Mouse (Mus musculus) ES-CJ7 (cell line): ENCODE results near the gene 9930111J21Rik2.
A peak's percentile ranks its signal among the peaks of the same experiment; 100 is the strongest.
"Not testable (repeated sequence)": the region's sequence is repeated elsewhere in the genome, so short reads cannot be mapped to it uniquely, and the experiment has no call there.

ENCODE experiments used
- DNase-seq: peaks from one replicate; pipeline ENCODE4 v3.0.0; 2011; ENCODE audit warnings: low read depth, low spot score

The 9930111J21Rik2 gene

GRCm38 (mm10) chr11:49077012-49077411, 26.0 kb upstream of the 9930111J21Rik2 start:
- no peak for DNase-seq

- not testable (repeated sequence) for DNase-seq
These were observed 25.1 kb upstream of the 9930111J21Rik2 start, which contains the start of gene Ifi47 for GRCm38 (mm10) chr11:49076001-49076757. Gene Ifi47, plus strand, starts transcription at chr11:49076587.

GRCm38 (mm10) chr11:49068358-49068757, 17.3 kb upstream of the 9930111J21Rik2 start:
- DNase-seq = no peak

DNA sequence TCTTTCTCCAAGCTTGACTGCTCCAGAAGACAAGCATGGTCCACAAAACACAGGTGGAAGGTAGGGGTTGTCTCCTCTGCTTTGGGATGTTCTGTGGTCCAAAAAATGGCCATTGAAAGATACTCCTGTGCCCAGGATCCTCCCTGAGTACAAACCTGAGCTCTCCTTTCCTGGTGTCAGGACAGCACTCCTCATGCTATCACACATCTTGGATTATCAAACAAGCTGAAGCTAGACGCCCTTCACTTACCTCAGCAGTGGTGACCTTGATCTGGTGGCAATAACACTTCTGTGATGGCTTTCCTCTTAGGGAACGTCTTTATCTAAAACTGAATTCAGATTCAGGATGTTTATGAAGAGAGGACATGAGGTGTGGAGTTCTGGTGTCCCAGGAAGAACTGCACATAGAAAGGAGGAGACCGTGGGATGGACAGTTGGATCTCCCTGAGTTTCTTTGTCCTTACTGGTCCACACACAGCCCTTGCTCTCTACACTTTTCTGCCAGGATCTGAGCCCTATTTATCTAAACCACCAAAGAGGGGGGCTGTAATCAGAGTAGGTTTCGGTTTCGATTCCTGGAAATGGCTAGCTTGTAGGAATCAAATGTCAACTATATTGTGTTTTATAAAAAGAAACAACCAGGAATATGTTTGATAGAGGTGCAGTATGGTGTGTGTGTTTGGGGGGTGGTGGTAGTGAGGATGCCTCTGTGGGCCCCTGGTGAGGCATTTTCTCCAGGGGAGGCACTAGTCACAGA, 12.8 kb upstream of the 9930111J21Rik2 start, which contains the start of gene Tgtp2:
Gene Tgtp2 (minus strand): TSS at position 494 of the 757 bp plus-strand sequence.
- not testable (repeated sequence) for DNase-seq

DNA sequence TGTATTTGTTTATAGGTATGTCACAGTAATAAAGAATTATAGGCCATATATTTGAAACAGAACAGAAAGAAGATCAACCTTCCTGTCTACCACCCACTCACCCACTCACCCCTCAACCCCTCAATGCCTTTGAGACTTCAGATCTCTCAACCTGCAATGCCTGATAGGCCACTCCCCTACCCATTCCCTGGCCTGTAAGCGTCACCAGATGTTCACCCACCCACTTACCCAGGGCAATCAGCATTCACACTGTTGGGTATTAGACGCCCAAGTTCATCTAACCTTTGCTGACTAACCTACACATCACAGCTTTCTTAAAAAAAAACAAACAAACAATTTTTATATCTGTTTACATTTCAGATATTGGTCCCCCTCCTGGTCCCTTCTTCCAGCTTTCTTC, 10.8 kb upstream of the 9930111J21Rik2 start:
- DNase-seq = not testable (repeated sequence)

GRCm38 (mm10) chr11:49060061-49060460, 9.0 kb upstream of the 9930111J21Rik2 start:
- DNase-seq = not testable (repeated sequence)

DNA sequence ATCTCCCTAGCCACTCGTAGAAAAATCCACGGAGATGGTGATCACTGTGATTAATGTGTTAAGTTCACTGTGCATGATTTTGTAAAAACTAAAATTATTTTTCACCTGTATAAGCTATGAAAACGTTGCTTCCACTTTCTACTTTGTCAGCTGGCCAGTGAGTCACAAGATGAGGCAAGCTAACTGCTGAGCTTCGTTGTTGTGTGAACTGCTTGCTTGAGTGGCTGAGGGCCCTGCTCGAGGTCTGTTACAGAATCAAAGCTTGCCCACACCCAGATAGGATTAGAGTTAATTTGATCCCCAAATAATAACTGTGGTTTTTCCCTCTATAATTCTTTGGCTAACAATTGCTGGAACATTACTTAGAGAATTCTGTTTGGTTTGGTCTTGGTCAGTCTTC, 852 bp upstream of the 9930111J21Rik2 start:
- not testable (repeated sequence) for DNase-seq

DNA sequence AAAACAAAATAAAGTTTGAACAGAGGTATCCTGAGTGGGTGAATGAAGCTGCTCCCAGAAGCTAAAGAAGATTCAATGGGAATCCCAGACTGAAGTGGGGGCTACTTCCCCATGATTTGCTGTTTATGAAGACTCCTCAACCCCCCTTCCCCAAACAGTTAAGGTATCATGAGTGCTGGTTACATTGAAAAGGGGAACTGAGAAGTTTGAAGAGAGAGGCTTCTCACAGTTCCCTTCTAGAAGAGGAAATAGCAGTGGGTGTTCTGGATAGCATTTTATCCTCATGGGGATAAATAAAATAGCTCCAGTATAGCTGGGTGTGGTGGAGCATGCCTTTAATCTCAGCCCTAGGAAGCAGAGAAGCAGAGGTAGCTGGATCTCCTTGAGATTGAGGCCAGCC, 978 bp downstream of the 9930111J21Rik2 start:
- not testable (repeated sequence) for DNase-seq

- not testable (repeated sequence) for DNase-seq
These were observed 39.0 kb downstream of the 9930111J21Rik2 start for GRCm38 (mm10) chr11:49012074-49012473.

GRCm38 (mm10) chr11:49006785-49007184, 44.3 kb downstream of the 9930111J21Rik2 start:
- not testable (repeated sequence) for DNase-seq

DNA sequence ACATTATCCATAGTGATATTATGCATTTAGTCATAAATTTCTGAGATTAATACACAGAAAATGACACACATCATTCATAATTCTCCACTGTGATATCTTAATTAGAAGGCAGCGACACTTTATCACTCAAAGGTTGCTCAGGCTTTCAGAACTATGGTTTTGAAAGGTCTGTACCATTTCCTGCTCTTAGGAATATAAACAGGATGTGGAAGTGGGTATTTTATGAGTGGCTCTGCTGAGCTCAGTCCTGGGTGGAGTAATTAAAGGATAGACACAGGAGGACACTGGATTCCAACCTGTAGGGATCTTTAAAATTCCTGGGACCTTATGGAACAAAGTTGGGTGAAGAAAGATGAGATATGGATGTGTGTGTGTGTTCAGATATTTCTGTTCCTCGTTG, 44.7 kb downstream of the 9930111J21Rik2 start:
- DNase-seq = not testable (repeated sequence)

GRCm38 (mm10) chr11:49000411-49000810, 50.6 kb downstream of the 9930111J21Rik2 start:
- DNase-seq = not testable (repeated sequence)

GRCm38 (mm10) chr11:48994018-48994417, 57.0 kb downstream of the 9930111J21Rik2 start, which contains the start of gene Tgtp1:
Gene Tgtp1, minus strand, starts transcription at chr11:48994172.
- DNase-seq = not testable (repeated sequence)

DNA sequence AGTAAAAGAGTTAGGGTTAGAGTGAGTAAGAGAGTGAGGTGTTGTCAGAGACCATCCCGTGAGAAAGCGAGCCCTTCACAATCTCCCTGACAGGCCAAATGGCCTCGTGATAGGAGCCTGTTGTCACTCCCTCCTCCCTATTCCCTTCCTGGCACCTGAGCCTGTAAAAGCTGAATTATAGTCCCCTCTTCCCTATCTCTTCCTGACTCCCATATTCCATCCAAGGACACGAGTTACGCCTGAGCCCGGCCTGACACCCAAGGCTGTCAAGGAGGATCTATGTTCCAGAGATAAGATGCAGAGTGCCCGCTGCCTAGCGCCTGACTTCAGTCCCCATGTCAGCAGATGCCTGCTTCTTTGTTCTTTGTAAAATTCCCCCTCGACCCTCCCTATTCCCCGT, 57.7 kb downstream of the 9930111J21Rik2 start:
- not testable (repeated sequence) for DNase-seq

DNA sequence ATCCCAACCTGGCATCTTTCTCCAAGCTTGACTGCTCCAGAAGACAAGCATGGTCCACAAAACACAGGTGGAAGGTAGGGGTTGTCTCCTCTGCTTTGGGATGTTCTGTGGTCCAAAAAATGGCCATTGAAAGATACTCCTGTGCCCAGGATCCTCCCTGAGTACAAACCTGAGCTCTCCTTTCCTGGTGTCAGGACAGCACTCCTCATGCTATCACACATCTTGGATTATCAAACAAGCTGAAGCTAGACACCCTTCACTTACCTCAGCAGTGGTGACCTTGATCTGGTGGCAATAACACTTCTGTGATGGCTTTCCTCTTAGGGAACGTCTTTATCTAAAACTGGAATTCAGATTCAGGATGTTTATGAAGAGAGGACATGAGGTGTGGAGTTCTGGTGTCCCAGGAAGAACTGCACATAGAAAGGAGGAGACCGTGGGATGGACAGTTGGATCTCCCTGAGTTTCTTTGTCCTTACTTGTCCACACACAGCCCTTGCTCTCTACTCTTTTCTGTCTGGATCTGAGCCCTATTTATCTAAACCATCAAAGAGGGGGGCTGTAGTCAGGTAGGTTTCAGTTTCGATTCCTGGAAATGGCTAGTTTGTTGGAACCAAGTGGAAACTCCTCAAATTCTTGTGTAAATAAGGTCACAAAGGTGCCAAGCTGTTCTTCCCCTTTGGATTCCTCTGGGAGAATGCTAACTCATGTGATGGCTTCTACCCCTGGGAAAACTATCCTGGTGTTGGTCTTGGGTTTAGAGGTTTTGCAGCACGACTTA, 59.1 kb downstream of the 9930111J21Rik2 start, which contains the start of gene Gm12185:
Gene Gm12185 (minus strand): TSS at position 487 of the 781 bp plus-strand sequence.
- peak; percentile 21 for DNase-seq

DNA sequence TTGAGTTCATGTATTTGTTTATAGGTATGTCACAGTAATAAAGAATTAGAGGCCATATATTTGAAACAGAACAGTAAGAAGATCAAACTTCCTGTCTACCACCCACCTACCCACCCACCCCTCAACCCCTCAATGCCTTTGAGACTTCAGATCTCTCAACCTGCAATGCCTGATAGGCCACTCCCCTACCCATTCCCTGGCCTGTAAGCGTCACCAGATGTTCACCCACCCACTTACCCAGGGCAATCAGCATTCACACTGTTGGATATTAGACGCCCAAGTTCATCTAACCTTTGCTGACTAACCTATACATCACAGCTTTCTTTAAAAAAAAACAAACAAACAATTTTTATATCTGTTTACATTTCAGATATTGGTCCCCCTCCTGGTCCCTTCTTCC, 61.1 kb downstream of the 9930111J21Rik2 start:
- DNase-seq = not testable (repeated sequence)

- DNase-seq = not testable (repeated sequence)
These were observed 62.8 kb downstream of the 9930111J21Rik2 start for GRCm38 (mm10) chr11:48988219-48988618.

GRCm38 (mm10) chr11:48982848-48983247, 68.2 kb downstream of the 9930111J21Rik2 start:
- DNase-seq = not testable (repeated sequence)

DNA sequence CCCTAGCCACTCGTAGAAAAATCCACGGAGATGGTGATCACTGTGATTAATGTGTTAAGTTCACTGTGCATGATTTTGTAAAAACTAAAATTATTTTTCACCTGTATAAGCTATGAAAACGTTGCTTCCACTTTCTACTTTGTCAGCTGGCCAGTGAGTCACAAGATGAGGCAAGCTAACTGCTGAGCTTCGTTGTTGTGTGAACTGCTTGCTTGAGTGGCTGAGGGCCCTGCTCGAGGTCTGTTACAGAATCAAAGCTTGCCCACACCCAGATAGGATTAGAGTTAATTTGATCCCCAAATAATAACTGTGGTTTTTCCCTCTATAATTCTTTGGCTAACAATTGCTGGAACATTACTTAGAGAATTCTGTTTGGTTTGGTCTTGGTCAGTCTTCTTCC, 71.0 kb downstream of the 9930111J21Rik2 start:
- not testable (repeated sequence) for DNase-seq

DNA sequence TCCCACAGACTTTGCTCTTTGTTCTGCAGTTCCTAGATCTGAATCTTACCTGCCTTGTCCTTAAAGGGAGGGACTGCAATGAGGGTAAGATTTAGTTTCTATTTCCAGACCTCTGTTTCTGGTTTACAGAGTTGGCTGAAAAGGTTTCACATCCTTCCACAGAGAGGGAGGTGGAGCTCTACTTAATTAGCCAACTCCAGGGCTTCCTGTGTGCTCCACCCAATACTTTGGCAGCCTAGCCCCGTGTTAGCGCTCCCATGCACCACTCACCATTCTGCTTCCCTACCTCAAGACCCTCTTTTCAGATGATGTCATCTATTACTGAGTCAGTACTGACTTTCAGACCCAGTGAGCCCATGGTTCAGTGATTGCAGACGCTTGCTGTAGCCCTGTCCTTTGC, 71.8 kb downstream of the 9930111J21Rik2 start, which contains the start of gene 9930111J21Rik1:
Gene 9930111J21Rik1 (minus strand): TSS at position 148 of the 400 bp plus-strand sequence.
- DNase-seq = not testable (repeated sequence)
